Mouse (Mus musculus) left cerebral cortex, postnatal 10 days (tissue): ENCODE data around the gene Alpk1. TPM values are rescaled to one million over a fixed set of nuclear protein-coding genes. Genes with fewer than 3 reads are reported as not detected.
A peak's percentile ranks its signal among the peaks of the same experiment; 100 is the strongest.

Experiments used
- DNase-seq, 2 experiments: peaks; one replicate each; pipeline ENCODE4 v3.0.0; 2021 to 2022; ENCODE audit warnings: low spot score in 2 of 2, mixed read lengths in 1 of 2; ENCODE audit errors: extremely low spot score in 1 of 2
- intact Hi-C: fragments of 180-260 bp; cut with DNase I; formaldehyde crosslinking; loops from one replicate; pipeline ENCODE4 v1.15.1; 2025
- total RNA-seq, 2 experiments: library from RNA; stranded (reverse); gene quantifications; 2 replicates each; pipeline ENCODE4 v1.2.3; 2021

Gene Alpk1
- total RNA-seq, 2 experiments from 2014 or later = 3.9 to 5.9 TPM

DNA sequence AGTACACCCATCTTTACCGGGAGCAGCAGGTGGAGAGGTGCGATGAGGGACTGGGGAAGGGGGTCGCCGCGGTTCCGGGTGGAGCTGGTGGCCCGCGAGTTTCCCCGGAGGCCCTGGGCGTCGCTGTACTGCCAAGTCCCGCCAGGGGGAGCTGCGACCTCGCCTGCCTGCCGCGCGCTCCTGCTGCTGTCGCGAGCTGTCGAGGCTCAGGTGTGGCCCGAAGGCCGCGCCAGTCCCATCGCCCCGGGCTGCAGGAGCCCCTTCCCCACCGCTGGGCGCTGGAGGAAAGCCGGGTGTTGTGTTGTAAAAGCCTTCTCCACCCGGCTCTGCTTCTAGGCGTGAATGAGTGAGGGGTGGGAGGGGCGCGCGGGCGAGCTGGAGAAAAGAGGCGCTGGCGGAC, 155.0 kb downstream of the Alpk1 start:
- peak in 1 of 2 experiments; percentile 73 for DNase-seq
- intact Hi-C loops = loop anchor here (5.0 kb wide), 2 partner anchors 327 to 1592 kb away; no protein-coding TSS in a partner anchor

Other genes starting within 250 kb of the Alpk1 start
- 10 to 100 TPM; 17.8 to 18.0 TPM for gene Larp7, start 227.2 kb downstream of the Alpk1 start, total RNA-seq
- gene Zgrf1, start 227.0 kb downstream of the Alpk1 start, total RNA-seq = 1 to 10 TPM; 2.5 to 3.0 TPM
- under 1 TPM in 1 of 2 experiments, not detected in 1; 0.16 TPM for gene Neurog2, start 147.4 kb downstream of the Alpk1 start, total RNA-seq
- 1 to 10 TPM; 2.8 to 3.0 TPM for gene Tifa, start 9.3 kb upstream of the Alpk1 start, total RNA-seq
- 10 to 100 TPM; 70.6 to 76.0 TPM for gene Ap1ar, start 57.0 kb upstream of the Alpk1 start, total RNA-seq
- 1 to 10 TPM; 7.1 to 7.8 TPM for gene Fam241a, start 115.8 kb upstream of the Alpk1 start, total RNA-seq